Mouse (Mus musculus) intestine, postnatal 0 days (tissue): ENCODE measurements at regions not wholly inside any gene's neighbourhood (a gene's known extent, or its start where the extent isn't known, plus 50 kb on each side); places are given as distances from the start of the nearest gene placed in this dataset.

ENCODE experiments used
- ATAC-seq: fragments of 200-750 bp; cut with Nextera tagmentation; 2 replicates; pipeline ENCODE4 v1.8.0; 2017; ENCODE audit warnings: mild to moderate bottlenecking, moderate TSS enrichment, moderate library complexity
- H3K27ac ChIP-seq: fragments of 300-500 bp; sonication (generic); 2 replicates; pipeline ENCODE4 v1.5.1; 2014; ENCODE audit warnings: mild to moderate bottlenecking, low read depth, low read length, moderate library complexity
- H3K27me3 ChIP-seq: fragments of 300-500 bp; sonication (generic); replicated peaks from 2 replicates; pipeline ENCODE4 v1.6.1; 2014; ENCODE audit warnings: low read length, mixed read lengths; ENCODE audit not compliant: control insufficient read depth, insufficient read depth
- H3K36me3 ChIP-seq: fragments of 300-500 bp; sonication (generic); 2 replicates; pipeline ENCODE4 v1.6.1; 2014; ENCODE audit warnings: mild to moderate bottlenecking, moderate library complexity; ENCODE audit not compliant: control insufficient read depth, insufficient read depth
- H3K4me1 ChIP-seq: fragments of 300-500 bp; sonication (generic); replicated peaks from 2 replicates; pipeline ENCODE4 v1.6.1; 2014; ENCODE audit warnings: antibody characterized with exemption, low read length, mixed read lengths; ENCODE audit not compliant: control insufficient read depth, insufficient read depth
- H3K4me2 ChIP-seq: fragments of 300-500 bp; sonication (generic); replicated peaks from 2 replicates; pipeline ENCODE4 v1.6.1; 2014; ENCODE audit warnings: low read depth, mild to moderate bottlenecking, moderate library complexity
- H3K4me3 ChIP-seq: fragments of 300-500 bp; sonication (generic); 2 replicates; pipeline ENCODE4 v1.5.1; 2014; ENCODE audit warnings: low read depth, low read length
- H3K9ac ChIP-seq: fragments of 300-500 bp; sonication (generic); 2 replicates; pipeline ENCODE4 v1.6.1; 2014; ENCODE audit warnings: mild to moderate bottlenecking, low read depth, low read length
- H3K9me3 ChIP-seq: fragments of 300-500 bp; sonication (generic); 2 replicates; pipeline ENCODE4 v1.6.1; 2016; ENCODE audit warnings: mixed run types; ENCODE audit not compliant: control insufficient read depth
- CTCF ChIP-seq: sonication (generic); IDR thresholded peaks from 2 replicates; pipeline ENCODE4 v1.5.1; 2016; ENCODE audit warnings: low read depth, mild to moderate bottlenecking, control low read depth, antibody characterized with exemption, moderate library complexity
- WGBS: fragments of 180-500 bp; shearing (Covaris S2); extraction: QIAGEN DNeasy Blood & Tissue Kit; methylation state at CpG from one replicate; pipeline ENCODE4 v1.1.7; 2014; 5-methylcytosine and 5-hydroxymethylcytosine counted together

DNA sequence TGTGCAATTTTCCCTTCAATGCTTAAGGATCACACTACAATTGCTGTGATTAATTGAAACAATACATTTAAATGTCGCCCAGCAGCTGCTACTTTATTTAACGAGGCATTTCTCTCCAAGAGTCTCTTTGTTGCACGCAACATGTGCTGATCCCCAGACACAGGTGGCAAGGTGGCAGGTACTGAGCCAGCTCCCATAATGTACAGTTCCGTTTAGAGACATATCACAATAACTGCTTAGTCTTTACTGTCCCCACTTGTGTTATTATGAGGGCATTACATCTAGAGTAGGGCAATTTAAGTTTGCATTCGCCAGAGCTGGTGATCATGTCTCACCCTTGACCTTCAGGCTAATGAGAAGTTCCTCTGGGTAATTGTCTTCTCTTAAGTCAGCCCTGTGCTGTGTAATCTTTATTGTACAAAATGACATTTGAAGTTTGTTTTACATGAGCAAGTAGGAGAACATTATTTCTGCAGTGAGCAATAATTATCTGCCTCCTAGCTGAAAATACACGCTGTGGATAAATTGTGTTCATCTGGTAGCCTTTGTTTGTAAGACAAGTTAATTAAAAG is 1005.7 kb upstream of the Nudt12 start:
- no peak for TF ChIP-seq CTCF
- ATAC-seq, result no peak
- Histone ChIP-seq H3K9ac (no peak overlapping the region), H3K9me3 (no peaks in the 10 kb centered on the region), H3K27ac (no peak overlapping the region), H3K36me3 (no peaks in the 10 kb centered on the region), H3K27me3 (no peaks in the 10 kb centered on the region), H3K4me2 (no peak overlapping the region), H3K4me3 (no peak overlapping the region), H3K4me1 (no peaks in the 10 kb centered on the region)
- 77% methylated on average over 6 of the region's 6 CpGs for WGBS

DNA sequence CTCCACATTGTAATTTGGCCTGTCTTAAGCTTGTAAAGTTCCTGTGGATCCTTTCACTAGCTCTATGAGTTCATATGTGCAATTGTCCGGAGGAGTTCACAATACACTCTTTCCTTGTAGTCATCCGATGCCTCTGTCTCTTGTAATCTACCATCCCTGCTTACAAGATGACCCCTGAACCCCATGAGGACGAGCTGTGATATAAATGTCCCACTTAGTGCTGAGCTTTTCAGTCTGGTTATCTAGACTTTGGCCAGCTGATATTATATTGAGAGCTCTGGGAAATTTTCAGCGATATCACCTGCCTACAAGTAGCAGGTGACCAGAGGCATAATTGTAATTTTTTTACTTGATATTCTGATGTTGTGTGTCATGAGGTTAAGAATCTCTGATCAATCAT is 984.8 kb upstream of the Nudt12 start:
- WGBS, result 54% methylated on average over 4 of the region's 4 CpGs
- TF ChIP-seq CTCF, result no peak
- peak; percentile 96 for ATAC-seq

DNA sequence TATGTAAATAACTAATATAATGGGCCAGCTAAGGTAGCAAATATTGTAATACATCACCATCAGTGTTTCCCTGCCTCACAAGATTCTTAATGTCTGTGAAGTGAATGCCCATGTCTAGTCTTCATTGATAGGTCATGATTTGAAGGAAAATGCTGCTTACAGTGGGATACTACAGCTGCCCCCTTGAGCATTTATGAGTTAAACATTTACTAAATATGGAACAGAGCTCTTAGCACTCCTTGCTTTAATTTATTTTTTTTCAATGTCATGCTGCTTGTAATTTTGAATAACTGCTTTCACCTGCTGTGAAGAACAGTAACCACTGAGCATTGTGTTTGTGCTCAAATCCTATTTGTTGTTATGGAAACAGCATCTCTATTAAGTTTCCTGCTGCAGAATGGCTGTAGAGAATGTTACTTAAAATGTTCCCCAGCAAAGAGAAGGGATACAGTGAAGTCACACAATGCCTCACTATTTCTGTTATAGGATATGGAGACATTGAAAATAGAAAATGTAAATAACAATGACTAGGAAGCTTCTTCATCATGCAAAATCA is 966.2 kb upstream of the Nudt12 start:
- no peak for TF ChIP-seq CTCF
- Histone ChIP-seq H3K4me3 (no peak overlapping the region), H3K9me3 (no peaks in the 10 kb centered on the region), H3K4me1 (no peaks in the 10 kb centered on the region), H3K9ac (no peak overlapping the region), H3K27me3 (no peaks in the 10 kb centered on the region), H3K36me3 (no peaks in the 10 kb centered on the region), H3K27ac (no peak overlapping the region), H3K4me2 (no peak overlapping the region)
- no peak for ATAC-seq

More for the DNA sequence above, 984.8 kb upstream of the Nudt12 start:
- no peaks in the 10 kb centered on the region for H3K9me3 ChIP-seq
- no peaks in the 10 kb centered on the region for H3K36me3 ChIP-seq
- H3K4me2 ChIP-seq, result no peak overlapping the region
- H3K27ac ChIP-seq, result no peak overlapping the region
- no peaks in the 10 kb centered on the region for H3K27me3 ChIP-seq
- no peak overlapping the region for H3K4me3 ChIP-seq
- H3K4me1 ChIP-seq, result no peaks in the 10 kb centered on the region
- H3K9ac ChIP-seq, result no peak overlapping the region

DNA sequence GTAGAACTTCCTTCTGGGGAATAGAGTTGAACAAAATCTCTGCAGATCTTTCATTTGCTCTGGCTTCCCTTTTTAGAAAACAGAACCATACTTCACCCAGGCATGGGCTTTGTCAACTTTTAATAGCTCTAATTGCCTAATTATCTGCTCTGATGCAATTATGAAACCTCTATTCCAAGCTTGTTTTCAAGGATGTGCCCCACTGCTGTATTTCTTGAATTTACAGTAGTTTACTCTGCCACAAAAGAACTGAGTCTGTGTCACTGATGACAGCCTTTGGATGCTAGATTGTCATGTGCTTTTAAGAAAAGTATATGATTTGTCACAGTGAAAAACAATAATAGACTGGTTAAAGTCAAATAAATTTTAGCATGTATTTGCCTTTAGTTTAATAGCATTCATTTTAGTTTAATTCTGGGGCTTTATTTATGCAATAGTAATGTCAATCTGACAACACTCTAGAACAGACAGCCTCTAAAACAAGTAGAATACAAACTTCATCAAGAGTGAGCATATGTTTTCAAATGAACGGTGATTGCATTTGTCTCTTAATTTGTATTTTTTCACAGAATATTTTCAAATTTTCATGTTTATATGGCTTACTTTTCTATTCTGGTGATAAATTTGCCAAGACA is 964.1 kb upstream of the Nudt12 start:
- H3K27ac ChIP-seq, result no peak overlapping the region
- H3K4me3 ChIP-seq, result no peak overlapping the region
- H3K27me3 ChIP-seq, result no peaks in the 10 kb centered on the region
- WGBS, result 95% methylated on average over 1 of the region's 1 CpGs
- TF ChIP-seq CTCF, result no peak
- no peaks in the 10 kb centered on the region for H3K9me3 ChIP-seq
- H3K4me2 ChIP-seq, result no peak overlapping the region
- H3K4me1 ChIP-seq, result no peaks in the 10 kb centered on the region
- H3K9ac ChIP-seq, result no peak overlapping the region
- no peaks in the 10 kb centered on the region for H3K36me3 ChIP-seq
- ATAC-seq, result no peak

DNA sequence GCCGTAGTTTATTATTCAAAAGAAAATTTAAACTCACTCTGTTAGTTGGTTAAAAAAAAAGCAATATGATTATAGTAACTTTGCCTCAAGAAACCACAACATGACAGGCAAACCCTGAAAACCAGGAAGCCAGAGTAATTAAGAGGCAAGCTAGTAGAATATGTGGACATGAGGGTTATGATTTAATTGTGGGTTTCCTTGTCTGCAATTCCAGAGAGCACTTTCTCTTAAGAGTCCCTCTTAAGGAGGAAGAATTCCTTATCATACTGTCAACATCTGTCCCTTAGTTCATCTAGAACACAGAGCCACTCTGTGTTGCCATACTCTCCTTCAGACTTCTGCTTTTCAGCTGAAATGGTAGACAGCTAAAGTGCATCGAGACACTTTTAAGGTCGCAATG is 954.2 kb upstream of the Nudt12 start:
- Histone ChIP-seq H3K27ac (no peak overlapping the region), H3K27me3 (no peaks in the 10 kb centered on the region), H3K9me3 (no peaks in the 10 kb centered on the region), H3K36me3 (no peaks in the 10 kb centered on the region), H3K4me3 (no peak overlapping the region), H3K4me2 (no peak overlapping the region), H3K4me1 (no peaks in the 10 kb centered on the region), H3K9ac (no peak overlapping the region)
- TF ChIP-seq CTCF, result no peak
- ATAC-seq, result no peak
- 85% methylated on average over 3 of the region's 3 CpGs for WGBS

DNA sequence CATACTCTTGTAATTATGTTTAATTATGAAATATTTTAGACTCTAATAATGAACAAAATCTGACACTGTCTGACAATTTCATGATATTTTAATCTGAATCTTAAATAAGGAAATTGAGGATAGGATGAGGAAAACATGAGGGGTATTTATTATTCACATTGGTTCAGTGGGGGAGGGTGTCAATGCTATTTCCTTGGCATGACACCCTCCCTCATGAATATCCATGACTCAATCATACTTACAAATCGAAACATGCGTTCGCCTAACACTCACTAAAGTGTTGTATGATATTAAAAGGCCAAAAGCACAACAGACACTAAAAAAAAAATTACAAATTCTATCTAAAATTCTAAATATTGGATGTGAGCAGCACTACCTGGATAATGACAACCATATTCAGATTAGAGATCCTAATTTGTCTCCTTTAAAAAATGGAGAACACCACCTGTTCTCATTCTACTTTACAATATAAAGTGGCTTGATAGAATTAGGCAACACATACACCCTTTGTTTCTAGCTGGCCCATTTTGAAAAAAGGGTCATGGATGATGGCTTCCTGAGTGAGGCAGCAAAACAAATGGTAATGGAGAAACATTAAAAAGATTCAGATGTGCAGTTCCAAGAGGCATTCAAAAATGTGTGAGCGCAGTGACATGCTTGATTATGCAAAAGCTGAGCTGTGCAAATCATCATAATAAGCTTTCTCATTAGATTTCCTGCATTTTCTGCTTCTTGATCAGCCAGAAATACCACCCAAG is 942.3 kb upstream of the Nudt12 start:
- no peaks in the 10 kb centered on the region for H3K27me3 ChIP-seq
- no peak overlapping the region for H3K4me2 ChIP-seq
- TF ChIP-seq CTCF, result no peak
- no peak overlapping the region for H3K27ac ChIP-seq
- H3K9ac ChIP-seq, result no peak overlapping the region
- H3K4me1 ChIP-seq, result no peaks in the 10 kb centered on the region
- 90% methylated on average over 4 of the region's 4 CpGs for WGBS
- no peak for ATAC-seq
- no peak overlapping the region for H3K4me3 ChIP-seq
- H3K36me3 ChIP-seq, result no peaks in the 10 kb centered on the region
- H3K9me3 ChIP-seq, result no peaks in the 10 kb centered on the region
